Mouse (Mus musculus): ENCODE data around the gene Spint4. TPM values are rescaled to one million over a fixed set of nuclear protein-coding genes. Genes with fewer than 3 reads are reported as not detected.

Gene Spint4
- not detected in 4 replicates for total RNA-seq (2023)

GRCm38 (mm10) chr2:164698201-164698600 is at the start of gene Spint4:
Gene Spint4, plus strand, starts transcription at chr2:164698501.

GRCm38 (mm10) chr2:164655858-164656257 is 42.4 kb upstream of the Spint4 start, which contains the start of gene Wfdc10:
Gene Wfdc10, plus strand, starts transcription at chr2:164656046.

GRCm38 (mm10) chr2:164656483-164656882 is 41.8 kb upstream of the Spint4 start, which contains the start of gene Wfdc9:
Gene Wfdc9, minus strand, starts transcription at chr2:164656583.

GRCm38 (mm10) chr2:164673987-164674386 is 24.3 kb upstream of the Spint4 start, which contains the start of gene Wfdc11:
Gene Wfdc11, minus strand, starts transcription at chr2:164674087.

GRCm38 (mm10) chr2:164684807-164685206 is 13.5 kb upstream of the Spint4 start, which contains the start of gene Wfdc13:
Gene Wfdc13, plus strand, starts transcription at chr2:164685107.

GRCm38 (mm10) chr2:164715005-164715404 is 16.7 kb downstream of the Spint4 start, which contains the start of gene Spint5:
Gene Spint5, plus strand, starts transcription at chr2:164715305.

GRCm38 (mm10) chr2:164745843-164746479 is 47.7 kb downstream of the Spint4 start, which contains the start of the genes Wfdc3 and Dnttip1:
Gene Wfdc3, minus strand, starts transcription at chr2:164745931.
Gene Dnttip1, plus strand, starts transcription at chr2:164745983.

Other genes with a start within 250 kb of the Spint4 start
- 54.0 to 63.8 TPM (median 57.4 TPM) in 4 replicates for gene Sys1, start 241.5 kb upstream of the Spint4 start, total RNA-seq (2023)
- gene Gm20458, start 237.5 kb upstream of the Spint4 start, total RNA-seq (2023), result 1.6 to 4.9 TPM in 2 of 4 replicates, not detected in the others
- not detected in 4 replicates for gene Trp53tg5, start 224.8 kb upstream of the Spint4 start, total RNA-seq (2023)
- 2.6 to 8.5 TPM (median 4.7 TPM) in 4 replicates for gene Dbndd2, start 212.4 kb upstream of the Spint4 start, total RNA-seq (2023)
- 66.6 to 71.3 TPM (median 70.8 TPM) in 4 replicates for gene Pigt, start 201.0 kb upstream of the Spint4 start, total RNA-seq (2023)
- not detected in 4 replicates for gene Wfdc2, start 136.1 kb upstream of the Spint4 start, total RNA-seq (2023)
- gene Spint3, start 125.0 kb upstream of the Spint4 start, total RNA-seq (2023), result not detected in 4 replicates
- not detected in 4 replicates for gene Wfdc6a, start 113.1 kb upstream of the Spint4 start, total RNA-seq (2023)
- not detected in 4 replicates for gene Eppin, start 104.9 kb upstream of the Spint4 start, total RNA-seq (2023)
- not detected in 4 replicates for gene Wfdc6b, start 85.0 kb upstream of the Spint4 start, total RNA-seq (2023)
- gene Wfdc8, start 84.9 kb upstream of the Spint4 start, total RNA-seq (2023), result not detected in 4 replicates
- gene Wfdc16, start 59.7 kb upstream of the Spint4 start, total RNA-seq (2023), result not detected in 4 replicates
- 1.5 TPM in 1 of 4 replicates, not detected in the others for gene Wfdc10, start 42.5 kb upstream of the Spint4 start, total RNA-seq (2023)
- not detected in 4 replicates for gene Wfdc9, start 41.9 kb upstream of the Spint4 start, total RNA-seq (2023)
- gene Wfdc11, start 24.4 kb upstream of the Spint4 start, total RNA-seq (2023), result not detected in 4 replicates
- gene Wfdc13, start 13.4 kb upstream of the Spint4 start, total RNA-seq (2023), result not detected in 4 replicates
- gene Spint5, start 16.8 kb downstream of the Spint4 start, total RNA-seq (2023), result not detected in 4 replicates
- not detected in 4 replicates for gene Wfdc3, start 47.4 kb downstream of the Spint4 start, total RNA-seq (2023)
- gene Dnttip1, start 47.5 kb downstream of the Spint4 start, total RNA-seq (2023), result 38.4 to 45.2 TPM (median 42.9 TPM) in 4 replicates
- 1.7 to 4.0 TPM (median 2.7 TPM) in 4 replicates for gene Ube2c, start 71.4 kb downstream of the Spint4 start, total RNA-seq (2023)
- not detected in 4 replicates for gene Tnnc2, start 81.5 kb downstream of the Spint4 start, total RNA-seq (2023)
- gene Snx21, start 87.3 kb downstream of the Spint4 start, total RNA-seq (2023), result 0.46 to 0.97 TPM (median 0.70 TPM) in 4 replicates
- 53.7 to 69.6 TPM (median 60.6 TPM) in 4 replicates for gene Acot8, start 106.4 kb downstream of the Spint4 start, total RNA-seq (2023)
- 3.2 to 4.0 TPM (median 3.6 TPM) in 4 replicates for gene Zswim3, start 106.6 kb downstream of the Spint4 start, total RNA-seq (2023)
- 8.4 to 9.0 TPM (median 8.5 TPM) in 4 replicates for gene Zswim1, start 124.2 kb downstream of the Spint4 start, total RNA-seq (2023)
- 1.2 to 2.3 TPM (median 1.2 TPM) in 3 of 4 replicates, not detected in the other for gene Spata25, start 130.0 kb downstream of the Spint4 start, total RNA-seq (2023)
- gene Ctsa, start 134.4 kb downstream of the Spint4 start, total RNA-seq (2023), result 189 to 200 TPM (median 195 TPM) in 4 replicates
- 3.8 to 5.6 TPM (median 4.9 TPM) in 4 replicates for gene Neurl2, start 135.0 kb downstream of the Spint4 start, total RNA-seq (2023)
- 7.6 to 11.4 TPM (median 9.0 TPM) in 4 replicates for gene Pltp, start 159.2 kb downstream of the Spint4 start, total RNA-seq (2023)
- 93.6 to 100 TPM (median 96.6 TPM) in 4 replicates for gene Pcif1, start 180.8 kb downstream of the Spint4 start, total RNA-seq (2023)
- gene Zfp335, start 213.3 kb downstream of the Spint4 start, total RNA-seq (2023), result 55.9 to 61.8 TPM (median 58.0 TPM) in 4 replicates
- gene Mmp9, start 242.3 kb downstream of the Spint4 start, total RNA-seq (2023), result 0.50 to 1.3 TPM (median 1.0 TPM) in 4 replicates

All from B cell, adult 62 days (primary cell).